Mouse (Mus musculus): ENCODE measurements at regions not wholly inside any gene's neighbourhood (a gene's known extent, or its start where the extent isn't known, plus 50 kb on each side); places are given as distances from the start of the nearest gene placed in this dataset.

- Histone ChIP-seq H3K27ac (no peak overlapping the region), H3K9ac (no peak overlapping the region), H3K9me3 (replicated peaks) (no peaks in the 10 kb centered on the region), H3K4me1 (no peaks in the 10 kb centered on the region), H3K36me3 (ENCODE audit: poor library complexity, severe bottlenecking) (no peaks in the 10 kb centered on the region), H3K27me3 (no peaks in the 10 kb centered on the region), H3K4me3 (no peak overlapping the region), H3K4me2 (no peak overlapping the region)
- ATAC-seq: no peak
- 81% methylated on average over 1 of the region's 1 CpGs for WGBS
Measured at GRCm38 (mm10) chr1:148588573-148588972, 1372.5 kb downstream of the Pla2g4a start.

- no peaks in the 10 kb centered on the region for H3K27me3 ChIP-seq
- H3K27ac ChIP-seq: no peak overlapping the region
- no peaks in the 10 kb centered on the region for H3K36me3 ChIP-seq (ENCODE audit: poor library complexity, severe bottlenecking)
- no peak overlapping the region for H3K4me3 ChIP-seq
- H3K4me1 ChIP-seq: no peaks in the 10 kb centered on the region
- 79% methylated on average over 2 of the region's 2 CpGs for WGBS
- H3K4me2 ChIP-seq: no peak overlapping the region
- ATAC-seq: no peak
- H3K9ac ChIP-seq: no peak overlapping the region
- H3K9me3 ChIP-seq (replicated peaks): no peaks in the 10 kb centered on the region
Measured at GRCm38 (mm10) chr1:148579873-148580445, 1381.1 kb downstream of the Pla2g4a start.

GRCm38 (mm10) chr1:148569063-148569462, 1392.0 kb downstream of the Pla2g4a start:
- Histone ChIP-seq H3K27ac (no peak overlapping the region), H3K4me1 (no peaks in the 10 kb centered on the region), H3K36me3 (ENCODE audit: poor library complexity, severe bottlenecking) (no peaks in the 10 kb centered on the region), H3K9ac (no peak overlapping the region), H3K4me2 (no peak overlapping the region), H3K4me3 (no peak overlapping the region), H3K27me3 (no peaks in the 10 kb centered on the region), H3K9me3 (replicated peaks) (no peaks in the 10 kb centered on the region)
- 66% methylated on average over 2 of the region's 2 CpGs for WGBS
- ATAC-seq: peak; percentile 50; the same call in 1 of the 2 replicates

Measured in forebrain, embryonic 13.5 days (tissue).